Mouse (Mus musculus) kidney, adult 2 months (tissue): ENCODE results near the gene Cdc20. TPM values are rescaled to one million over a fixed set of nuclear protein-coding genes. Genes with fewer than 3 reads are reported as not detected.

Source experiments
- DNase-seq: peaks from one replicate; pipeline ENCODE4 v3.0.0; 2021
- H3K27ac ChIP-seq: fragments of 200-500 bp; 2 replicates; pipeline ENCODE4 v1.5.1; 2012; ENCODE audit warnings: low read depth, low read length, control low read depth, inconsistent platforms; ENCODE audit not compliant: insufficient read depth
- H3K27me3 ChIP-seq: fragments of 200-500 bp; replicated peaks from 2 replicates; pipeline ENCODE4 v1.6.1; 2012; ENCODE audit warnings: mild to moderate bottlenecking, moderate library complexity, low read length, inconsistent platforms; ENCODE audit not compliant: control insufficient read depth, insufficient read depth
- H3K36me3 ChIP-seq: fragments of 200-500 bp; 2 replicates; pipeline ENCODE4 v1.6.1; 2012; ENCODE audit warnings: mild to moderate bottlenecking, moderate library complexity, low read length, inconsistent platforms; ENCODE audit not compliant: control insufficient read depth, insufficient read depth
- H3K4me1 ChIP-seq: fragments of 200-500 bp; 2 replicates; pipeline ENCODE4 v1.6.1; 2011; ENCODE audit warnings: low read length; ENCODE audit not compliant: control insufficient read depth, insufficient read depth
- H3K4me3 ChIP-seq: fragments of 200-500 bp; 2 replicates; pipeline ENCODE4 v1.5.1; 2011; ENCODE audit warnings: mild to moderate bottlenecking, low read depth, low read length, control low read depth; ENCODE audit not compliant: insufficient read depth
- CTCF ChIP-seq: fragments of 200-500 bp; conservative IDR thresholded peaks from 2 replicates; pipeline ENCODE4 v1.5.1; 2011; ENCODE audit warnings: low read depth, mild to moderate bottlenecking, control low read depth, low read length, moderate library complexity, mixed read lengths; ENCODE audit not compliant: insufficient read depth, insufficient read length
- POLR2A ChIP-seq: fragments of 200-500 bp; IDR thresholded peaks from one replicate; pipeline ENCODE4 v1.6.1; 2011; ENCODE audit warnings: low read depth, low read length, control low read depth
- WGBS: fragments of 180-500 bp; shearing (Covaris S2); methylation state at CpG from one replicate; pipeline ENCODE4 v1.1.7; 2018; 5-methylcytosine and 5-hydroxymethylcytosine counted together
- polyA plus RNA-seq: library from polyadenylated mRNA; depleted of rRNA; stranded (reverse); fragments of >200 nt; gene quantifications from 2 replicates; pipeline ENCODE4 v1.2.3, GENCODE M21; 2012; rRNA removed

The Cdc20 gene
- polyA plus RNA-seq, 1 experiment: 3.6 TPM

- H3K36me3 ChIP-seq: no peaks in the 10 kb centered on the region; the same call in 1 of the 2 replicates
- TF ChIP-seq POLR2A (no peak), CTCF (no peak)
- no peaks in the 10 kb centered on the region for H3K27me3 ChIP-seq
- WGBS: 83% methylated on average over 7 of the region's 7 CpGs
- no peak overlapping the region for H3K4me3 ChIP-seq
- DNase-seq: no peak
- H3K4me1 ChIP-seq: no peaks in the 10 kb centered on the region
- no peak overlapping the region for H3K27ac ChIP-seq
Observed at GRCm38 (mm10) chr4:118383271-118383670, 53.9 kb downstream of the Cdc20 start.

Other genes with a start within 250 kb of the Cdc20 start
- 89.9 and 114 TPM in 2 replicates for gene Ptprf, start 145.9 kb downstream of the Cdc20 start, polyA plus RNA-seq
- 20.1 and 23.7 TPM in 2 replicates for gene Szt2, start 28.1 kb downstream of the Cdc20 start, polyA plus RNA-seq
- 27.6 and 31.0 TPM in 2 replicates for gene Med8, start 28.0 kb downstream of the Cdc20 start, polyA plus RNA-seq
- 303 and 333 TPM in 2 replicates for gene Elovl1, start 9.3 kb downstream of the Cdc20 start, polyA plus RNA-seq
- gene Mpl, start 20.2 kb upstream of the Cdc20 start, polyA plus RNA-seq: 0.03 and 0.11 TPM in 2 replicates
- 44.5 and 51.8 TPM in 2 replicates for gene Tie1, start 52.7 kb upstream of the Cdc20 start, polyA plus RNA-seq
- gene 2610528J11Rik, start 89.6 kb upstream of the Cdc20 start, polyA plus RNA-seq: 166 and 182 TPM in 2 replicates
- gene Tmem125, start 106.7 kb upstream of the Cdc20 start, polyA plus RNA-seq: 30.3 and 44.7 TPM in 2 replicates
- 0.06 and 0.08 TPM in 2 replicates for gene Cfap57, start 183.4 kb upstream of the Cdc20 start, polyA plus RNA-seq
- gene Ebna1bp2, start 183.4 kb upstream of the Cdc20 start, polyA plus RNA-seq: 24.0 and 29.4 TPM in 2 replicates
- not detected in 2 replicates for gene Olfr62, start 221.6 kb upstream of the Cdc20 start, polyA plus RNA-seq